Mouse (Mus musculus) heart, adult 2 months (tissue): ENCODE data around the gene Tmem116. TPM values are rescaled to one million over a fixed set of nuclear protein-coding genes. Genes with fewer than 3 reads are reported as not detected.

Experiments used
- DNase-seq, 2 experiments: peaks; one replicate each; pipeline ENCODE4 v3.0.0; 2021
- H3K27ac ChIP-seq: fragments of 200-600 bp; 2 replicates; pipeline ENCODE4 v1.8.1; 2022
- H3K27me3 ChIP-seq: fragments of 200-500 bp; 2 replicates; pipeline ENCODE4 v1.6.1; 2012; ENCODE audit warnings: mild to moderate bottlenecking, low read length, inconsistent platforms, mixed read lengths; ENCODE audit not compliant: control insufficient read depth, insufficient read depth
- H3K36me3 ChIP-seq: fragments of 200-500 bp; 2 replicates; pipeline ENCODE4 v1.6.1; 2012; ENCODE audit warnings: low read length, inconsistent platforms; ENCODE audit not compliant: control insufficient read depth, insufficient read depth
- H3K4me1 ChIP-seq: fragments of 200-500 bp; 2 replicates; pipeline ENCODE4 v1.6.1; 2011; ENCODE audit warnings: low read length; ENCODE audit not compliant: control insufficient read depth, insufficient read depth
- H3K4me3 ChIP-seq: fragments of 200-600 bp; 2 replicates; pipeline ENCODE4 v1.8.1; 2022
- H3K79me2 ChIP-seq: fragments of 200-500 bp; replicated peaks from 2 replicates; pipeline ENCODE4 v1.6.1; 2012; ENCODE audit warnings: mild to moderate bottlenecking, inconsistent platforms, low read length, moderate library complexity, mixed read lengths; ENCODE audit not compliant: control insufficient read depth, insufficient read depth
- H3K9ac ChIP-seq: fragments of 200-500 bp; 2 replicates; pipeline ENCODE4 v1.6.1; 2012; ENCODE audit warnings: low read depth, mild to moderate bottlenecking, control low read depth, inconsistent platforms, low read length, mixed read lengths
- CTCF ChIP-seq: fragments of 200-600 bp; IDR thresholded peaks from 2 replicates; pipeline ENCODE4 v1.8.1; 2022; ENCODE audit warnings: antibody characterized with exemption, mild to moderate bottlenecking, moderate library complexity
- EP300 ChIP-seq: fragments of 200-500 bp; IDR thresholded peaks from 2 replicates; pipeline ENCODE4 v1.6.1; 2011; ENCODE audit warnings: low read depth, low read length, control low read depth; ENCODE audit not compliant: insufficient read depth
- POLR2A ChIP-seq: fragments of 200-500 bp; IDR thresholded peaks from 2 replicates; pipeline ENCODE4 v1.6.1; 2011; ENCODE audit warnings: mild to moderate bottlenecking, low read depth, low read length, control low read depth; ENCODE audit not compliant: insufficient read depth
- WGBS: fragments of 180-500 bp; shearing (Covaris S2); methylation state at CpG from one replicate; pipeline ENCODE4 v1.1.7; 2018; 5-methylcytosine and 5-hydroxymethylcytosine counted together
- intact Hi-C: fragments of 180-260 bp; cut with DNase I; formaldehyde crosslinking; loops from one replicate; pipeline ENCODE4 v1.15.1; 2025
- polyA plus RNA-seq: library from polyadenylated mRNA; depleted of rRNA; stranded (reverse); fragments of >200 nt; gene quantifications from 2 replicates; pipeline ENCODE4 v1.2.3, GENCODE M21; 2012
- total RNA-seq, 2 experiments: library from RNA; stranded (reverse); gene quantifications; 2 replicates each; pipeline ENCODE4 v1.2.3; 2021

The Tmem116 gene
- total and polyA plus RNA-seq, 3 experiments, result 10.0 to 16.2 (median 12.6) TPM

DNA sequence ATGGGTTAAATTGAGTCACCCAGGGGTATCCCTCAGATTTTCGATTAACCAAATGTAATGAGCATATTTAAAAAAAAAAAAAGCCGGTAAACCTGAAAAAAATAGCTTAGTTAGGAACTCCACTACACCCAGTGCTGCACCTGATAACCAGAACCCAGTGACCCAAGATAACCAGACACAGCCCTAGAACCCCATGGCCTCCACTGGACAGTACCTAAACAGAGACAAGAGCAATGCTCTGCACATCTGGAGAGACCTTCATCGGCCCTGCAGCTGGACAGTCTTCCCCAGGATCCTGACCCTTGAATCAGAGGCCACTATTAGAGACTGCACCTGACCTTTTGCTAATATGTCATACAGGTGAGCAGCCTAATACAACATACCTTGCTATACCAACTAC is 95.4 kb downstream of the Tmem116 start:
- Histone ChIP-seq H3K27ac (no peak overlapping the region), H3K36me3 (peaks cover 3% of the 10 kb centered on the region; the same call in 1 of the 2 replicates), H3K4me1 (peaks cover 4% of the 10 kb centered on the region), H3K9ac (no peak overlapping the region), H3K79me2 (no peaks in the 10 kb centered on the region; the same call in none of the 2 replicates), H3K4me3 (no peak overlapping the region), H3K27me3 (no peaks in the 10 kb centered on the region)
- intact Hi-C loops, result loop anchor here (5.0 kb wide), 1 partner anchor 150 kb away; the partner anchor contains the start of gene Naa25
- no peak for TF ChIP-seq EP300
- WGBS, result 94% methylated on average over 3 of the region's 3 CpGs
- DNase-seq, result no peak

- no peak overlapping the region for H3K27ac ChIP-seq
- H3K4me1 ChIP-seq, result peaks cover 3% of the 10 kb centered on the region
- intact Hi-C loops, result loop anchor here (5.0 kb wide), 1 partner anchor 152 kb away; the partner anchor contains the start of gene Naa25
- no peak overlapping the region for H3K9ac ChIP-seq
- H3K27me3 ChIP-seq, result no peaks in the 10 kb centered on the region
- whole genome bisulfite sequencing, result 73% methylated on average over 7 of the region's 7 CpGs
- peaks cover 2% of the 10 kb centered on the region; the same call in 1 of the 2 replicates for H3K36me3 ChIP-seq
- DNase-seq, result no peak
- H3K4me3 ChIP-seq, result no peak overlapping the region
- no peaks in the 10 kb centered on the region; the same call in none of the 2 replicates for H3K79me2 ChIP-seq
- TF ChIP-seq CTCF (no peak), POLR2A (no peak), EP300 (no peak)
Observed at GRCm38 (mm10) chr5:121549196-121549595, 97.5 kb downstream of the Tmem116 start.

DNA sequence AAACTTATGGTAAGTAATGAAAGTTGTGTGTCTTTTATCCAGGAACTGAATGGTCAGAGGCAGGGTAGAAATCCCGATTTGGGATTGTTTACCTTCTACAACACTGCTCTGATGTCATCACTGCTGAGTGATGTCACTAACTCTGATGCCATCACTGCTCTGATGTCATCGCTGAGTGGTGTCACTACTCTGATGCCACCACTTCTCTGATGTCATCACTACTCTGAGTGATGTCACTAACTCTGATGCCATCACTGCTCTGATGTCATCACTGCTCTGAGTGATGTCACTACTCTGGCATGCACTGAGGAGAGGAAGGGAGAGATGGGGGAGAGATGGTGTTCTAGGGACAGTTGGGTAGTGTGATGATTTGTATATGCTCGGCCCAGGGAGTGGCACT is 110.7 kb downstream of the Tmem116 start:
- Histone ChIP-seq H3K27me3 (no peaks in the 10 kb centered on the region), H3K36me3 (no peaks in the 10 kb centered on the region), H3K9ac (no peak overlapping the region), H3K4me1 (peaks cover 3% of the 10 kb centered on the region; the same call in 1 of the 2 replicates), H3K27ac (no peak overlapping the region), H3K79me2 (no peaks in the 10 kb centered on the region), H3K4me3 (no peak overlapping the region)
- TF ChIP-seq POLR2A, result no peak
- TF ChIP-seq EP300, result no peak
- TF ChIP-seq CTCF, result no peak
- intact Hi-C loops, result no loop called here
- no peak for DNase-seq
- WGBS, result 74% methylated on average over 3 of the region's 3 CpGs

DNA sequence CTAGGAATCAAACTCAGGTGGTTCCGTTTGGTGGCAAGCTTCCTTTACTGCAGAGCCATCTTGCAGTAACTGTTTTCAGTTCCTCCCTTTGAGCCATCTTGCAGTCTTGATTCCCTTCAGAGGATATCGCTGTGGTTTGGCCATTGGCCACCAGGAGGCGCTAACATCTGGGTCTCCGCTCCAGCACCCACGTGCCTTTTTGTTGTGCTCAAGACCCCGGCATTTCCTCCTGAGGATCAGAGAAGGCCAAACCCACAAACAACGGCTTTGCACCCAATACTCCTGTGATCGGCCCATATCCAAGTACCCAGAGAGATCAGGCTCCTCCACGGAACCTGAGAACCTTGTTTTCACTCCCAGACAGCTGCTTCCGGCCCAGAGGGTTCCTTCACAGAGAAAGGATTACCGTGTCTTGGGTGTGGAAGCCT is 112.8 kb downstream of the Tmem116 start:
- intact Hi-C loops, result loop anchor here (1.0 kb wide), 2 partner anchors 18 to 38 kb away; no protein-coding TSS in a partner anchor
- peak overlapping the region; percentile 34 for H3K9ac ChIP-seq
- no peaks in the 10 kb centered on the region for H3K79me2 ChIP-seq
- DNase-seq, result peak; percentile 88 to 90
- no peaks in the 10 kb centered on the region for H3K36me3 ChIP-seq
- no peak for TF ChIP-seq POLR2A
- peak; percentile 98 for TF ChIP-seq CTCF
- TF ChIP-seq EP300, result 0 out of 2 replicates have a peak, but pooled peaks have one; percentile 39
- H3K27me3 ChIP-seq, result no peaks in the 10 kb centered on the region
- peak overlapping the region; percentile 26; the same call in 1 of the 2 replicates for H3K27ac ChIP-seq
- H3K4me3 ChIP-seq, result no peak overlapping the region
- WGBS, result 5% methylated on average over 11 of the region's 11 CpGs
- peaks cover 3% of the 10 kb centered on the region; the same call in 1 of the 2 replicates for H3K4me1 ChIP-seq

DNA sequence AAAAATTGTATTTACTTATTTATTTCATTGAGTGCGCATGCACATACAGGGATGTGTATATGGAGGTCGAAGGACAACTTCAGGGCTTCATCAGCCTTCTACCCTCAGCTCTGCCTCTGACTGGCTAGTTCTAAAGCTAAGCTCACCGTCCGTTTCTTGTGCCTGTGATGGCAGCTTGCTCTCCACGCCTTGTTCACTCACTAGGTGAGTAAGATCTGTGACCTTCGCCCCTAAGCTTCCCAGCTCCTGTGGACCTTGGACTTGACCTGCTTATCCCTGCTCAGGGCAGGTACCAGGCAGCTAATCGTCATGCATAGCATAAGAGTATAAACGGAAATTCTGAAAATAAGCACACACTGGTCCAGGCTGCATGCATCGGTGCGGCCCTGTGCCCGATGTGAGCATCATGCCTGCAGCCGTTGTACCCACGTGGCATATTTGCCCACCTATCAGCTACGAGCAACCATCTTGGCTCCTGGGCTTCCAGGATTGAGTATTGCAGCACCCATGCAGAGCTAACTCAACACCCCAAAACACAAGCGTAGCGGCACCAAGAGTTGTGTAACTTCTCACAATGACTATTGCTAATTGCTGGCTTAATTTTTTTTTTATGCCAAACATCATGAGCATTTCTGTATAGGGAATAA is 114.5 kb downstream of the Tmem116 start:
- TF ChIP-seq EP300, result no peak
- no peak for TF ChIP-seq POLR2A
- TF ChIP-seq CTCF, result no peak
- DNase-seq, result no peak
- Histone ChIP-seq H3K27me3 (no peaks in the 10 kb centered on the region), H3K9ac (no peak overlapping the region), H3K36me3 (no peaks in the 10 kb centered on the region), H3K27ac (no peak overlapping the region), H3K79me2 (no peaks in the 10 kb centered on the region), H3K4me1 (peaks cover 3% of the 10 kb centered on the region; the same call in 1 of the 2 replicates), H3K4me3 (no peak overlapping the region)
- intact Hi-C loops, result no loop called here
- WGBS, result 92% methylated on average over 16 of the region's 16 CpGs

DNA sequence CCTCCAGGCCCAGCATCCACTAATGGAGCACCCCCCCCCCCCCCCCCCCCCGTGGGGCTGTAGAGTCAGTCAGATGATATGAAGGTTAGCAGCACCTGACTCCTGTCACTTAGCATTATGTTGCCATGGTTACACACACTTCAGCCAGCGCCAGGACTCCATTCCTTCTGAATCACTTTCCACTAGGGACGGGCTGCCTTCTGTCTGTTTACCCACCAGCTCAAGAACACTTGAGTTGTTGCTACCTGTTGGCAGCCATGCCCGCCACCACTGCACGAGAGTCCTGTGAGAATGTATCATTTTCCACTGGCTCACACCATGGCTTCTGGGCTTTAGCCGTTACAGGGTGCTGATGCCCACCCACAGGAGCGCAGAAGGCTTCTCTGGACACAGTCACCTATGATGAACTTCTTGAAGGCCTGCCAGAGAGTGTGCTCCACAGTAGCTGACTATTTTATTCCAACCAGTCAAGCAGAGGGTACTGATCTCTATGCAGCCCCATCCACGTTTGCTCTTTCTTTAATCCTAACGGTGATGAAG is 118.3 kb downstream of the Tmem116 start:
- TF ChIP-seq CTCF (no peak), EP300 (no peak), POLR2A (no peak)
- Histone ChIP-seq H3K9ac (no peak overlapping the region), H3K4me1 (no peaks in the 10 kb centered on the region; the same call in 1 of the 2 replicates), H3K4me3 (no peak overlapping the region), H3K36me3 (no peaks in the 10 kb centered on the region), H3K79me2 (no peaks in the 10 kb centered on the region), H3K27ac (no peak overlapping the region), H3K27me3 (no peaks in the 10 kb centered on the region)
- WGBS, result 84% methylated on average over 9 of the region's 9 CpGs
- DNase-seq, result no peak
- intact Hi-C loops, result no loop called here
